Mouse (Mus musculus): Measurements from ENCODE around the gene Arpc1a. TPM values are rescaled to one million over a fixed set of nuclear protein-coding genes. Genes with fewer than 3 reads are reported as not detected.

The Arpc1a gene
- polyA plus RNA-seq, 1 experiment from 2014 or later, result 157 TPM

GRCm38 (mm10) chr5:145110401-145110800, 26.8 kb downstream of the Arpc1a start:
- Histone ChIP-seq H3K9ac (no peak overlapping the region), H3K27me3 (no peaks in the 10 kb centered on the region), H3K4me1 (peaks cover 11% of the 10 kb centered on the region; the same call in 1 of the 2 replicates), H3K4me2 (no peak overlapping the region), H3K27ac (no peak overlapping the region), H3K36me3 (peaks cover 59% of the 10 kb centered on the region), H3K9me3 (no peaks in the 10 kb centered on the region), H3K4me3 (no peak overlapping the region)
- 83% methylated on average over 6 of the region's 6 CpGs for WGBS
- ATAC-seq (ENCODE audit: insufficient number of reproducible peaks, insufficient read depth, low FRiP score, low TSS enrichment, low read depth), result no peak

DNA sequence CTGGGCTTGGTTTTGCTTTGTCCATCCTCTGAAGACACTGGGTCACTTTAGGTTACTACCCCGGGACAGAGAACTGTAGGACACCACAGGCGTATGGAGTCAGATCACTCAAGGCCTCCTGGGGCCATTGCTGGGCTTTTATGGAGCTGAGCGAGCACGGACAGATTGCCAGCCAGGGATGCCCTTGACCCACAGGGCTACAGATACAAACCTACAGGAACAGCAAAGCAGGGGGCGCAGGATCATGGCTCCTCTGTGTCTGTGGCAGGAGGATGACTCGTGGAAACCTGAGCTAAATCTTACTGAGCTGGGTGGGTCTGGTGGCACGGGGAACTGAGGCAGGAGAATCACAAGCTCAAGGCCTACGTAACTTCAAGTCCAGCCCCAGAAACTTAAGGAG, 28.9 kb downstream of the Arpc1a start:
- H3K9me3 ChIP-seq, result no peaks in the 10 kb centered on the region
- ATAC-seq (ENCODE audit: insufficient number of reproducible peaks, insufficient read depth, low FRiP score, low TSS enrichment, low read depth), result no peak
- no peak overlapping the region for H3K9ac ChIP-seq
- H3K36me3 ChIP-seq, result peaks cover 38% of the 10 kb centered on the region
- peaks cover 19% of the 10 kb centered on the region for H3K4me1 ChIP-seq
- H3K4me2 ChIP-seq, result no peak overlapping the region
- H3K4me3 ChIP-seq, result no peak overlapping the region
- no peak overlapping the region for H3K27ac ChIP-seq
- 80% methylated on average over 8 of the region's 8 CpGs for WGBS
- H3K27me3 ChIP-seq, result no peaks in the 10 kb centered on the region

- Histone ChIP-seq H3K27ac (no peak overlapping the region), H3K36me3 (peaks cover 30% of the 10 kb centered on the region), H3K4me1 (peaks cover 19% of the 10 kb centered on the region), H3K9me3 (no peaks in the 10 kb centered on the region), H3K27me3 (no peaks in the 10 kb centered on the region), H3K4me3 (peak overlapping the region; percentile 63), H3K9ac (no peak overlapping the region), H3K4me2 (peak overlapping the region; percentile 87)
- no peak for ATAC-seq (ENCODE audit: insufficient number of reproducible peaks, insufficient read depth, low FRiP score, low TSS enrichment, low read depth)
- WGBS, result 48% methylated on average over 2 of the region's 2 CpGs
Observed at GRCm38 (mm10) chr5:145113416-145113815, 29.8 kb downstream of the Arpc1a start.

DNA sequence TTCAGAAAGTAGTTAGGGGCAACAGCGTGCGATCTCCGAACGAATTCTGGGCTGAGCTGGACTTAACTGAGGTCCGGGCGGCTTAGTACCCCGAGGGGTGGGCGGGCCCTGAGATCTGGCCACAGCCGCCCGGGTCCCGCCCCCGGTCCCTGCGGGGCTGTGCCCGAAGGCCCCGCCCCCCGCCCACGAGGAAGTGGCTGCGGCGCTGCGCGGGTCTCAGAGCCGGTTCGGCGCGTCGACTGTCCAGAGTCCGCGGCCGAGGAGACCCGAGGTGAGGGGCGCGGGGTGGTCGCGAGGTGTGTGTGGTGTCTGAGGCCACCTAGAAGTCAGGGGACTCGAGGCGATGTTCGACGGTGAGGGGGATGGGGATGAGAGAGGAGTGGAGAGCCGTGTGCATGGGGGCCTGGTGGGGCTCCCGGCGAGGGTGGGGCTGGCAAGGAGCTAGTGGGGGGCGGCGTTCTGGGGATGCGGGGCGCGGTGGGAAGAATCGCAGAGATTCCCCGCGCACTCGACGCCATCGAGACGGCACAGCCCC, 30.5 kb downstream of the Arpc1a start, which contains the start of gene Arpc1b:
Gene Arpc1b (plus strand): TSS at position 145 of the 535 bp plus-strand sequence.
- under 1% methylated on average over 47 of the region's 53 CpGs for WGBS
- peak; percentile 38 for ATAC-seq (ENCODE audit: insufficient number of reproducible peaks, insufficient read depth, low FRiP score, low TSS enrichment, low read depth)
- H3K36me3 ChIP-seq, result peaks cover 24% of the 10 kb centered on the region
- H3K4me1 ChIP-seq, result peaks cover 19% of the 10 kb centered on the region
- peak within 1 kb of the TSS; percentile 87 for H3K4me2 ChIP-seq
- H3K27me3 ChIP-seq, result no peaks in the 10 kb centered on the region
- H3K4me3 ChIP-seq, result peak within 1 kb of the TSS; percentile 63
- peak within 1 kb of the TSS; percentile 78 for H3K9ac ChIP-seq
- no peaks in the 10 kb centered on the region for H3K9me3 ChIP-seq
- no peak within 1 kb of the TSS for H3K27ac ChIP-seq

DNA sequence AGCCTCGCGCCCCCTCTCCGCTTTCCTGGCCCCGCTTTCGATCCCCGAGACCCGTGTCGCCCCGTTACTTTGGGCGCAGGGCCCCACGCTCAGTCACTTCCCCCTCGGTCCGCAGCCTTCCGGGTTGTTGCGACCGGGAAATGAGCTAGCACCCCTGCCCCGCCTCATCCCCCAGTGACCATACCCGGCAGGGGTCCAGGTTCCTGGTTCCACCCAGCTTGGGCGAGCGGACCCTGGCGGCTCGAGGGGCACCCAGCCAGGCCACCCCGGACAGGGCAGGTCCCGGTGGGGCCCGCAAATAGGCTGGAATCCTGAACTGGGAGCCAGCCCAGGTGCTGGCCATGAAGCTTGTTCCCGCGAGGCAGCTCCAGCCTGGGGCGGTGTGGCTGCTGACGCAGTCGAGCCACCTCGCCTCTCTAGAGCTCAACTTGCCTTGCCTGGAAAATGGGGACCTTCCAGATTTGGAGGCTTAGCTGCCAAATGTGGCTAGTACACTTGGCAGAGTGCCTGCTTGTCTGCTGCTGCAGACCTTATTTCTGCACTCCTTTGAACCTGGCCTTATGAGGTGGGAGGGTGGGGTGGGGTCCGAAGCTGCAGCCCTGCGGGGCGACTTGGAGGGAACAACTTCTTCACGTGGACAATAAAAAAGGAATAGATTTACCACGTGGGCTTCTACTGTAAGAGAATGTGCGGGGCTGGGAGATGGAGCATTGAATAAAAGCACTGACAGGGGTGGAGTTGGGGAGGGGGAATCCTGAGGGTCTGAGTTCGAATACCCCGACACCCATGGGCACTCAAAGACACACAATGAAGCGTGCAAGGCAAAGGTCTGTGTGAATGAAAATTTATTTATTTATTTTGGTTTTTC, 31.2 kb downstream of the Arpc1a start:
- no peak overlapping the region for H3K27ac ChIP-seq
- WGBS, result 17% methylated on average over 40 of the region's 40 CpGs
- no peaks in the 10 kb centered on the region for H3K9me3 ChIP-seq
- peak overlapping the region; percentile 78 for H3K9ac ChIP-seq
- peak overlapping the region; percentile 87 for H3K4me2 ChIP-seq
- ATAC-seq (ENCODE audit: insufficient number of reproducible peaks, insufficient read depth, low FRiP score, low TSS enrichment, low read depth), result no peak
- H3K27me3 ChIP-seq, result no peaks in the 10 kb centered on the region
- peak overlapping the region; percentile 63 for H3K4me3 ChIP-seq
- peaks cover 19% of the 10 kb centered on the region for H3K4me1 ChIP-seq
- peaks cover 17% of the 10 kb centered on the region for H3K36me3 ChIP-seq

DNA sequence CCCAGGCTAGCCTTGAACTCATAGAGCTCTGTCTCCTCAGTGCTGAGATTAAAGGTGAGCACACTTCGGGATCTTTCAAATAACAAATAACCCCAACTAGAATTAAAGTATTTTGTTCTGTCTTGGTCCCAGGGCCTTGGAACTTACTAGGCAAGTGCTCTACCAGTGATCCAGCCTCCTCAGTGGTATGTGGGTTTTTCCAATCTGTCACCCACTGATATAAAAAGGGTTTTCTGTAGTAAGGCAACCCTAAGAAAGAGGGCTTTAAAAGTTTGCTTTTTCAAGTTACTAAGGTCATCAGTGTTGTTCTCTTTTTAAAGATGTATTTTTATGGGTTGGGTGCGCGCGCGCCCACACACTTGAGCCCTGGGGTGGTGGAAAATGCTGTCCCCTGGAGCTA, 32.1 kb downstream of the Arpc1a start:
- no peaks in the 10 kb centered on the region for H3K27me3 ChIP-seq
- H3K9me3 ChIP-seq, result no peaks in the 10 kb centered on the region
- no peak overlapping the region for H3K4me3 ChIP-seq
- H3K4me1 ChIP-seq, result peaks cover 22% of the 10 kb centered on the region
- 0 out of 2 replicates have a peak overlapping the region, but pooled peaks have one; percentile 20 for H3K4me2 ChIP-seq
- peak overlapping the region; percentile 55; the same call in 1 of the 2 replicates for H3K27ac ChIP-seq
- no peak overlapping the region for H3K9ac ChIP-seq
- no peak for ATAC-seq (ENCODE audit: insufficient number of reproducible peaks, insufficient read depth, low FRiP score, low TSS enrichment, low read depth)
- WGBS, result 94% methylated on average over 5 of the region's 5 CpGs
- H3K36me3 ChIP-seq, result peaks cover 8% of the 10 kb centered on the region

- H3K4me3 ChIP-seq, result no peak overlapping the region
- peaks cover 25% of the 10 kb centered on the region for H3K4me1 ChIP-seq
- ATAC-seq (ENCODE audit: insufficient number of reproducible peaks, insufficient read depth, low FRiP score, low TSS enrichment, low read depth), result no peak
- WGBS, result 44% methylated on average over 4 of the region's 4 CpGs
- peak overlapping the region; percentile 20; the same call in 1 of the 2 replicates for H3K4me2 ChIP-seq
- no peak overlapping the region for H3K9ac ChIP-seq
- H3K9me3 ChIP-seq, result no peaks in the 10 kb centered on the region
- no peaks in the 10 kb centered on the region for H3K27me3 ChIP-seq
- H3K36me3 ChIP-seq, result peaks cover 2% of the 10 kb centered on the region; the same call in 1 of the 2 replicates
- H3K27ac ChIP-seq, result peak overlapping the region; percentile 55; the same call in 1 of the 2 replicates
Observed at GRCm38 (mm10) chr5:145116316-145116715, 32.7 kb downstream of the Arpc1a start.

- no peaks in the 10 kb centered on the region for H3K27me3 ChIP-seq
- no peaks in the 10 kb centered on the region for H3K9me3 ChIP-seq
- no peaks in the 10 kb centered on the region for H3K36me3 ChIP-seq
- peak overlapping the region; percentile 2; the same call in 1 of the 2 replicates for H3K27ac ChIP-seq
- H3K4me1 ChIP-seq, result peaks cover 25% of the 10 kb centered on the region
- 42% methylated on average over 10 of the region's 10 CpGs for WGBS
- peak overlapping the region; percentile 20; the same call in 1 of the 2 replicates for H3K4me2 ChIP-seq
- H3K4me3 ChIP-seq, result no peak overlapping the region
- H3K9ac ChIP-seq, result no peak overlapping the region
- ATAC-seq (ENCODE audit: insufficient number of reproducible peaks, insufficient read depth, low FRiP score, low TSS enrichment, low read depth), result no peak
Observed at GRCm38 (mm10) chr5:145116916-145117315, 33.3 kb downstream of the Arpc1a start.

DNA sequence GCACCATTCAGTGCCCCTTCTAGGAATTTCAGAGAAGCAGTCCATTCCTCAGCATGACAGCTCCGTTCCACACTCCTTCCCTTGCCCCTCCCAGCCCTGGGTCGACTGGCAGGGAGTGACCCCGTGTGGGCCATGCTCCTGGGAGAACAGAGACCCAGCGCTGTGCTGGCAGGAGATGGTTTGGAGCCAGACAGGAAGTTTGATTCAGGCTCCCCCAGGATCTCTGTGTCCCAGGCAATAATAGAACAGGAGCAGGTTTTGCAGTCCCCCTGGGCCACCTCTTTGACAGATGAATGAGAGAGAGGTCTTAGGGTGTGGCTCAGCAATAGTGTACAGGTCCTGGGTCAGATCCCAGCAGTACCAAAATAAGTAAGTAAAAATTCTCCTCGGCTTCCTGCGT, 34.4 kb downstream of the Arpc1a start:
- ATAC-seq (ENCODE audit: insufficient number of reproducible peaks, insufficient read depth, low FRiP score, low TSS enrichment, low read depth), result no peak
- Histone ChIP-seq H3K4me2 (no peak overlapping the region), H3K36me3 (peaks cover 5% of the 10 kb centered on the region)

GRCm38 (mm10) chr5:145118461-145118860, 34.8 kb downstream of the Arpc1a start:
- 85% methylated on average over 5 of the region's 5 CpGs for WGBS
- H3K36me3 ChIP-seq, result peaks cover 10% of the 10 kb centered on the region
- no peak overlapping the region for H3K27ac ChIP-seq
- H3K27me3 ChIP-seq, result no peaks in the 10 kb centered on the region
- no peak for ATAC-seq (ENCODE audit: insufficient number of reproducible peaks, insufficient read depth, low FRiP score, low TSS enrichment, low read depth)
- no peak overlapping the region for H3K9ac ChIP-seq
- H3K9me3 ChIP-seq, result no peaks in the 10 kb centered on the region
- H3K4me3 ChIP-seq, result no peak overlapping the region
- H3K4me1 ChIP-seq, result peaks cover 25% of the 10 kb centered on the region
- no peak overlapping the region for H3K4me2 ChIP-seq

More for the DNA sequence above, 34.4 kb downstream of the Arpc1a start:
- 63% methylated on average over 6 of the region's 6 CpGs for WGBS
- no peak overlapping the region for H3K9ac ChIP-seq
- H3K4me3 ChIP-seq, result no peak overlapping the region
- H3K27ac ChIP-seq, result no peak overlapping the region
- no peaks in the 10 kb centered on the region for H3K9me3 ChIP-seq
- no peaks in the 10 kb centered on the region for H3K27me3 ChIP-seq
- peaks cover 25% of the 10 kb centered on the region for H3K4me1 ChIP-seq

DNA sequence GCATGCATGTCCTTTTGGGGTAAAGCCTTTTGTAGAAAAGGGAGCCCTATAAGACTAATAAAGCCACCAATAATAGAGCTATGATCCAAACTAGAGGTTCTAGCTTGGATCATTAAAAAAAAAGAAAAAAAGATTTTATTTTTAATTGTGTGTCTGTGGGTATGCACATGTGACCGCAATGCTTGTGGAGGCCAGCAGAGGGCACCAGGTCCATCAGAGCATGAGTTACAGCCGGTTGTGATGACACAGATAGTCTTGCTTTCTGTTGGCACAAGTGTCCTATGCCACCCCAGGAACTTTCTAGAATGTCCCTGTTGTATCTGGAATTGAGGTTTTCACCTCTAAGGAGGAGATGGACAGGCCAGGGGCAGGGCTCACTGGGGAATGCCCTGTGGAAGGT, 35.8 kb downstream of the Arpc1a start:
- H3K9me3 ChIP-seq, result no peaks in the 10 kb centered on the region
- H3K4me2 ChIP-seq, result no peak overlapping the region
- no peak for ATAC-seq (ENCODE audit: insufficient number of reproducible peaks, insufficient read depth, low FRiP score, low TSS enrichment, low read depth)
- H3K27me3 ChIP-seq, result no peaks in the 10 kb centered on the region
- H3K9ac ChIP-seq, result no peak overlapping the region
- H3K4me3 ChIP-seq, result no peak overlapping the region
- peaks cover 22% of the 10 kb centered on the region for H3K4me1 ChIP-seq
- no peak overlapping the region for H3K27ac ChIP-seq
- 89% methylated on average over 2 of the region's 2 CpGs for WGBS
- H3K36me3 ChIP-seq, result peaks cover 19% of the 10 kb centered on the region

Data from embryonic facial prominence, embryonic 13.5 days (tissue).